Mouse (Mus musculus) G1E (cell line): ENCODE results near the gene Ugp2.

ENCODE experiments used
- CTCF ChIP-seq: IDR thresholded peaks from 2 replicates; pipeline ENCODE4 v1.5.1; 2012; ENCODE audit warnings: low read depth, low read length, inconsistent platforms, mixed read lengths
- GATA1 ChIP-seq: IDR thresholded peaks from 2 replicates; pipeline ENCODE4 v1.6.1; 2012; ENCODE audit warnings: borderline replicate concordance, low read length, inconsistent platforms, mixed read lengths
- POLR2AphosphoS5 ChIP-seq: IDR thresholded peaks from 2 replicates; pipeline ENCODE4 v1.6.1; 2012; ENCODE audit warnings: low read depth, low read length, inconsistent platforms; ENCODE audit not compliant: insufficient replicate concordance
- TAL1 ChIP-seq: conservative IDR thresholded peaks from 2 replicates; pipeline ENCODE4 v1.6.1; 2012; ENCODE audit warnings: low read depth, low read length, inconsistent platforms, mixed read lengths

GRCm38 (mm10) chr11:21276151-21276550, 94.8 kb downstream of the Ugp2 start:
- TF ChIP-seq CTCF, result no peak
- TF ChIP-seq POLR2AphosphoS5, result no peak
- TF ChIP-seq TAL1, result no peak
- no peak for TF ChIP-seq GATA1
